Mouse (Mus musculus) MEL (cell line): ENCODE measurements at regions not wholly inside any gene's neighbourhood (a gene's known extent, or its start where the extent isn't known, plus 50 kb on each side); places are given as distances from the start of the nearest gene placed in this dataset.

ENCODE experiments used
- DNase-seq: peaks from one replicate; pipeline ENCODE4 v3.0.0; 2011; ENCODE audit warnings: low read depth, low spot score
- H3K27ac ChIP-seq: 2 replicates; pipeline ENCODE4 v1.5.1; 2012; ENCODE audit warnings: low read depth, mild to moderate bottlenecking, control low read depth, low read length, moderate library complexity; ENCODE audit not compliant: control insufficient read depth
- H3K27me3 ChIP-seq, 2 experiments: fragments of 150-350 bp in 1 of 2; sonication (generic) in 1 of 2; 2 replicates each; pipeline ENCODE4 v1.6.1; 2012; ENCODE audit warnings: low read length in 2 of 2, mild to moderate bottlenecking in 2 of 2, improper control_type of control experiment in 1 of 2, moderate library complexity in 1 of 2; ENCODE audit not compliant: insufficient read depth in 2 of 2, control insufficient read depth in 1 of 2
- H3K36me3 ChIP-seq, 2 experiments: 2 replicates each; pipeline ENCODE4 v1.6.1; 2012 to 2014; ENCODE audit warnings: low read length in 2 of 2, improper control_type of control experiment in 1 of 2, inconsistent platforms in 1 of 2, mild to moderate bottlenecking in 1 of 2; ENCODE audit not compliant: insufficient read depth in 2 of 2, control insufficient read depth in 1 of 2
- H3K4me1 ChIP-seq, 2 experiments: fragments of 150-350 bp in 1 of 2; sonication (generic) in 1 of 2; 2 replicates each; pipeline ENCODE4 v1.6.1; 2012; ENCODE audit warnings: low read length in 2 of 2, improper control_type of control experiment in 1 of 2, mild to moderate bottlenecking in 1 of 2; ENCODE audit not compliant: insufficient read depth in 2 of 2, control insufficient read depth in 1 of 2
- H3K4me3 ChIP-seq, 2 experiments: fragments of 150-350 bp in 1 of 2; sonication (generic) in 1 of 2; 2 replicates each; pipeline ENCODE4 v1.5.1; 2012; ENCODE audit warnings: low read depth in 2 of 2, low read length in 2 of 2, mild to moderate bottlenecking in 2 of 2, moderate library complexity in 2 of 2, control low read depth in 1 of 2, improper control_type of control experiment in 1 of 2; ENCODE audit not compliant: control insufficient read depth in 1 of 2, insufficient read depth in 1 of 2
- H3K79me2 ChIP-seq: 2 replicates; pipeline ENCODE4 v1.6.1; 2012; ENCODE audit warnings: mild to moderate bottlenecking, low read length, moderate library complexity; ENCODE audit not compliant: control insufficient read depth, poor library complexity, insufficient read depth
- H3K9ac ChIP-seq: 2 replicates; pipeline ENCODE4 v1.6.1; 2012; ENCODE audit warnings: low read depth, mild to moderate bottlenecking, control low read depth, low read length, moderate library complexity; ENCODE audit not compliant: control insufficient read depth, poor library complexity, severe bottlenecking
- H3K9me3 ChIP-seq: fragments of 150-350 bp; sonication (generic); replicated peaks from 2 replicates; pipeline ENCODE4 v1.6.1; 2012; ENCODE audit warnings: mild to moderate bottlenecking, low read length, improper control_type of control experiment, moderate library complexity; ENCODE audit not compliant: insufficient read depth
- CHD1 ChIP-seq: IDR thresholded peaks from 2 replicates; pipeline ENCODE4 v1.6.1; 2012; ENCODE audit warnings: low read depth, mild to moderate bottlenecking, inconsistent platforms, low read length, improper control_type of control experiment
- CHD2 ChIP-seq: IDR thresholded peaks from 2 replicates; pipeline ENCODE4 v1.6.1; 2011; ENCODE audit warnings: low read length, improper control_type of control experiment
- CTCF ChIP-seq, 3 experiments: IDR thresholded peaks in 2 of 3; conservative IDR thresholded peaks in 1 of 3; 2 replicates each; pipeline ENCODE4 v1.5.1; 2011 to 2012; ENCODE audit warnings: low read length in 3 of 3, low read depth in 2 of 3, mild to moderate bottlenecking in 2 of 3, improper control_type of control experiment in 1 of 3, inconsistent platforms in 1 of 3, mixed read lengths in 1 of 3, moderate library complexity in 1 of 3; ENCODE audit not compliant: control insufficient read depth in 1 of 3, insufficient read depth in 1 of 3, poor library complexity in 1 of 3, severe bottlenecking in 1 of 3
- E2F4 ChIP-seq: IDR thresholded peaks from 2 replicates; pipeline ENCODE4 v1.6.1; 2011; ENCODE audit warnings: low read depth, low read length, improper control_type of control experiment, borderline replicate concordance
- ELF1 ChIP-seq: IDR thresholded peaks from 2 replicates; pipeline ENCODE4 v1.6.1; 2014; ENCODE audit warnings: low read depth, mild to moderate bottlenecking, inconsistent platforms, low read length, improper control_type of control experiment, moderate library complexity
- GABPA ChIP-seq: IDR thresholded peaks from 2 replicates; pipeline ENCODE4 v1.6.1; 2012; ENCODE audit warnings: low read depth, mild to moderate bottlenecking, inconsistent platforms, low read length, improper control_type of control experiment, moderate library complexity
- GATA1 ChIP-seq: IDR thresholded peaks from 2 replicates; pipeline ENCODE4 v1.6.1; 2011; ENCODE audit warnings: low read depth, low read length, improper control_type of control experiment
- MEF2A ChIP-seq: IDR thresholded peaks from 2 replicates; pipeline ENCODE4 v1.6.1; 2014; ENCODE audit warnings: low read depth, mild to moderate bottlenecking, inconsistent platforms, low read length, improper control_type of control experiment; ENCODE audit not compliant: poor library complexity, insufficient replicate concordance, severe bottlenecking; ENCODE audit errors: extremely low read depth
- MXI1 ChIP-seq: IDR thresholded peaks from 2 replicates; pipeline ENCODE4 v1.6.1; 2011; ENCODE audit warnings: mild to moderate bottlenecking, low read depth, low read length, improper control_type of control experiment
- MYB ChIP-seq: IDR thresholded peaks from 2 replicates; pipeline ENCODE4 v1.6.1; 2011; ENCODE audit warnings: mild to moderate bottlenecking, low read depth, low read length, improper control_type of control experiment
- MYC ChIP-seq: IDR thresholded peaks from 2 replicates; pipeline ENCODE4 v1.6.1; 2011; ENCODE audit warnings: low read depth, mild to moderate bottlenecking, low read length, improper control_type of control experiment, moderate library complexity
- POLR2A ChIP-seq, 2 experiments: IDR thresholded peaks; 2 replicates each; pipeline ENCODE4 v1.6.1; 2011 to 2012; ENCODE audit warnings: low read length in 2 of 2, mild to moderate bottlenecking in 2 of 2, control low read depth in 1 of 2, improper control_type of control experiment in 1 of 2, low read depth in 1 of 2, moderate library complexity in 1 of 2; ENCODE audit not compliant: control insufficient read depth in 1 of 2, insufficient read depth in 1 of 2, poor library complexity in 1 of 2
- POLR2AphosphoS5 ChIP-seq: IDR thresholded peaks from 2 replicates; pipeline ENCODE4 v1.6.1; 2012; ENCODE audit warnings: low read depth, borderline replicate concordance, mild to moderate bottlenecking, inconsistent platforms, low read length, moderate library complexity, mixed read lengths
- RCOR1 ChIP-seq: IDR thresholded peaks from 2 replicates; pipeline ENCODE4 v1.6.1; 2012; ENCODE audit warnings: low read depth, mild to moderate bottlenecking, inconsistent platforms, low read length, improper control_type of control experiment
- TBP ChIP-seq: IDR thresholded peaks from 2 replicates; pipeline ENCODE4 v1.8.0; 2011; ENCODE audit warnings: low read depth, low read length, improper control_type of control experiment
- USF1 ChIP-seq: IDR thresholded peaks from 2 replicates; pipeline ENCODE4 v1.6.1; 2014; ENCODE audit warnings: low read depth, mild to moderate bottlenecking, inconsistent platforms, low read length, improper control_type of control experiment, moderate library complexity
- ZC3H11A ChIP-seq: IDR thresholded peaks from 2 replicates; pipeline ENCODE4 v1.6.1; 2012; ENCODE audit warnings: low read depth, mild to moderate bottlenecking, inconsistent platforms, low read length, improper control_type of control experiment
- ZKSCAN1 ChIP-seq: IDR thresholded peaks from 2 replicates; pipeline ENCODE4 v1.6.1; 2012; ENCODE audit warnings: low read depth, mild to moderate bottlenecking, inconsistent platforms, low read length, improper control_type of control experiment, moderate library complexity
- ZNF384 ChIP-seq: IDR thresholded peaks from 2 replicates; pipeline ENCODE4 v1.6.1; 2012; ENCODE audit warnings: low read depth, mild to moderate bottlenecking, inconsistent platforms, low read length, improper control_type of control experiment

- no peak for DNase-seq
- no peaks in the 10 kb centered on the region; a peak in 1 of 4 replicates for H3K27me3 ChIP-seq
- H3K36me3 ChIP-seq: no peaks in the 10 kb centered on the region
- no peak overlapping the region for H3K4me3 ChIP-seq
- H3K4me1 ChIP-seq: no peaks in the 10 kb centered on the region
- H3K9ac ChIP-seq: no peak overlapping the region
- no peaks in the 10 kb centered on the region for H3K79me2 ChIP-seq
- TF ChIP-seq RCOR1: no peak
- TF ChIP-seq TBP: no peak
- TF ChIP-seq POLR2A (IDR thresholded peaks at IDR 0.05; ENCODE audit: control insufficient read depth in 1 of 2, insufficient read depth in 1 of 2, low read depth in 1 of 2, low read length in 2 of 2, poor library complexity in 1 of 2): no peak
- TF ChIP-seq GATA1: no peak
- TF ChIP-seq CHD1: no peak
- TF ChIP-seq E2F4: no peak
- no peak for TF ChIP-seq CTCF (IDR thresholded peaks at IDR 0.05 in 2 of 3, conservative IDR thresholded peaks at IDR 0.05 in 1 of 3; ENCODE audit: control insufficient read depth in 1 of 3, insufficient read depth in 1 of 3, low read depth in 2 of 3, low read length in 3 of 3, poor library complexity in 1 of 3, severe bottlenecking in 1 of 3)
- no peak for TF ChIP-seq USF1
- TF ChIP-seq ELF1: no peak
- TF ChIP-seq MXI1: no peak
- no peaks in the 10 kb centered on the region for H3K9me3 ChIP-seq
- H3K27ac ChIP-seq: no peak overlapping the region
These were observed 61.0 kb upstream of the Spats2l start for GRCm38 (mm10) chr1:57712916-57713503.

- Histone ChIP-seq H3K27me3 (no peaks in the 10 kb centered on the region), H3K9me3 (no peaks in the 10 kb centered on the region), H3K36me3 (no peaks in the 10 kb centered on the region), H3K9ac (no peak overlapping the region), H3K4me1 (no peaks in the 10 kb centered on the region), H3K4me3 (no peak overlapping the region), H3K27ac (no peak overlapping the region), H3K79me2 (no peaks in the 10 kb centered on the region)
- TF ChIP-seq MYC: no peak
- TF ChIP-seq RCOR1: no peak
- TF ChIP-seq POLR2AphosphoS5: no peak
- TF ChIP-seq ZNF384: no peak
- TF ChIP-seq CTCF (IDR thresholded peaks at IDR 0.05 in 2 of 3, conservative IDR thresholded peaks at IDR 0.05 in 1 of 3; ENCODE audit: control insufficient read depth in 1 of 3, insufficient read depth in 1 of 3, low read depth in 2 of 3, low read length in 3 of 3, poor library complexity in 1 of 3, severe bottlenecking in 1 of 3): no peak
- TF ChIP-seq E2F4: no peak
- no peak for TF ChIP-seq ZC3H11A
- no peak for TF ChIP-seq CHD2
- no peak for TF ChIP-seq MEF2A
- TF ChIP-seq ELF1: no peak
- no peak for TF ChIP-seq MYB
- no peak for TF ChIP-seq GABPA
- no peak for TF ChIP-seq ZKSCAN1
- DNase-seq: no peak
These were observed 56.7 kb upstream of the Spats2l start for GRCm38 (mm10) chr1:57717139-57717800.
